Mouse (Mus musculus): ENCODE results near the gene Gm28048. TPM values are rescaled to one million over a fixed set of nuclear protein-coding genes. Genes with fewer than 3 reads are reported as not detected.

The Gm28048 gene
- polyA plus RNA-seq, 1 experiment from 2014 or later: 14.5 TPM

- no peak for ATAC-seq (ENCODE audit: insufficient read depth, low FRiP score)
- Histone ChIP-seq H3K9me3 (replicated peaks; ENCODE audit: control insufficient read depth, low read length) (no peaks in the 10 kb centered on the region), H3K36me3 (ENCODE audit: control insufficient read depth, insufficient read depth, low read length) (no peaks in the 10 kb centered on the region), H3K27me3 (ENCODE audit: control insufficient read depth, insufficient read depth, low read length) (no peaks in the 10 kb centered on the region), H3K4me3 (replicated peaks; ENCODE audit: low read length) (no peak overlapping the region), H3K9ac (ENCODE audit: low read length) (no peak overlapping the region), H3K4me1 (ENCODE audit: control insufficient read depth, insufficient read depth, low read length) (peaks cover 37% of the 10 kb centered on the region), H3K27ac (ENCODE audit: low read length) (no peak overlapping the region), H3K4me2 (ENCODE audit: low read depth, low read length) (no peak overlapping the region)
- WGBS: 71% methylated on average over 4 of the region's 4 CpGs
Measured at GRCm38 (mm10) chr11:22850077-22850476, 131.8 kb downstream of the Gm28048 start.

GRCm38 (mm10) chr11:22848649-22849195 is 133.2 kb downstream of the Gm28048 start:
- Histone ChIP-seq H3K36me3 (ENCODE audit: control insufficient read depth, insufficient read depth, low read length) (no peaks in the 10 kb centered on the region), H3K27me3 (ENCODE audit: control insufficient read depth, insufficient read depth, low read length) (no peaks in the 10 kb centered on the region), H3K9me3 (replicated peaks; ENCODE audit: control insufficient read depth, low read length) (no peaks in the 10 kb centered on the region), H3K27ac (ENCODE audit: low read length) (peak overlapping the region; percentile 59; the same call in 1 of the 2 replicates), H3K4me1 (ENCODE audit: control insufficient read depth, insufficient read depth, low read length) (peaks cover 43% of the 10 kb centered on the region), H3K4me2 (ENCODE audit: low read depth, low read length) (no peak overlapping the region), H3K9ac (ENCODE audit: low read length) (no peak overlapping the region), H3K4me3 (replicated peaks; ENCODE audit: low read length) (no peak overlapping the region)
- 70% methylated on average over 5 of the region's 5 CpGs for WGBS
- ATAC-seq (ENCODE audit: insufficient read depth, low FRiP score): no peak

- H3K27me3 ChIP-seq (ENCODE audit: control insufficient read depth, insufficient read depth, low read length): no peaks in the 10 kb centered on the region
- H3K4me1 ChIP-seq (ENCODE audit: control insufficient read depth, insufficient read depth, low read length): peaks cover 43% of the 10 kb centered on the region
- H3K27ac ChIP-seq (ENCODE audit: low read length): peak overlapping the region; percentile 59
- no peaks in the 10 kb centered on the region for H3K36me3 ChIP-seq (ENCODE audit: control insufficient read depth, insufficient read depth, low read length)
- H3K4me2 ChIP-seq (ENCODE audit: low read depth, low read length): no peak overlapping the region
- no peak overlapping the region for H3K4me3 ChIP-seq (replicated peaks; ENCODE audit: low read length)
- no peak for ATAC-seq (ENCODE audit: insufficient read depth, low FRiP score)
- WGBS: 36% methylated on average over 8 of the region's 8 CpGs
- H3K9ac ChIP-seq (ENCODE audit: low read length): no peak overlapping the region
- H3K9me3 ChIP-seq (replicated peaks; ENCODE audit: control insufficient read depth, low read length): no peaks in the 10 kb centered on the region
Measured at GRCm38 (mm10) chr11:22847732-22848648, 133.9 kb downstream of the Gm28048 start.

DNA sequence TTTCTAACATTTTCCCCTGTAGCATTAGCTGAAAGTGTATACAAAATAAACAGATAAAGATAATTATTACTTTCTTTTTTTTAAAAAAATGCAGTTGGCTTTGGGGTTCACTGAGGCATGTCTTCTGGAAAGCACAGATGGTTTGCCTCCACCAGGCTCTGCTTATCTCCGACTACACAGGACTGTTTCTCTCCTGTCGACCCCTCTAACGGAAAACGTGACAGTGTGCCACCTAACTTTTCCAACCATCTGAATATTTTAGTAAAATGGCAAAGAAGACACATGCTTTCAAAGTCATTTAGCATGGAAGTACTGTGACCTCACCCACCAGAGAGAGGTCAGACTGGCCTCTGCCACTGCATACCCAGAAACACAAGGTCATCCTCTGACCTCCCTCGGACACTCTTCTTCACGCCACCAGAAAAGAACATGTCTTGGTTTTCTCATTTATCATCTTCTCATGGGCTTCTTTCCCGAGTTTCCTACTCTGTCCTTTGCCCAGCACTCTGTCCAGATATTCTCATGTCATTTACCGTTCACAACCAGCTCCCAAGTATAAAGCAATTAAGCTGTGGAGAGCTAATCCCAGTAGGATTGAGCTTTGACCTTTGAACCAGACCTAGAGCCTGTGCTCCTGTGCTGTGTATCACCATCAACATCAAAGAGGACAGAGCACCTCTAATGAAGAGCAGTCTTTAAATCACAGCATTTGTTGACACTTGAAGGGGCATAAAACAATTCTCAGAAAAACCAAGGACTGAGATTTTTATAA is 134.7 kb downstream of the Gm28048 start:
- peaks cover 40% of the 10 kb centered on the region for H3K4me1 ChIP-seq (ENCODE audit: control insufficient read depth, insufficient read depth, low read length)
- no peaks in the 10 kb centered on the region for H3K27me3 ChIP-seq (ENCODE audit: control insufficient read depth, insufficient read depth, low read length)
- ATAC-seq (ENCODE audit: insufficient read depth, low FRiP score): no peak
- WGBS: 58% methylated on average over 8 of the region's 8 CpGs
- no peak overlapping the region for H3K9ac ChIP-seq (ENCODE audit: low read length)
- no peak overlapping the region for H3K27ac ChIP-seq (ENCODE audit: low read length)
- no peak overlapping the region for H3K4me3 ChIP-seq (replicated peaks; ENCODE audit: low read length)
- no peaks in the 10 kb centered on the region for H3K9me3 ChIP-seq (replicated peaks; ENCODE audit: control insufficient read depth, low read length)
- H3K4me2 ChIP-seq (ENCODE audit: low read depth, low read length): no peak overlapping the region
- H3K36me3 ChIP-seq (ENCODE audit: control insufficient read depth, insufficient read depth, low read length): no peaks in the 10 kb centered on the region

DNA sequence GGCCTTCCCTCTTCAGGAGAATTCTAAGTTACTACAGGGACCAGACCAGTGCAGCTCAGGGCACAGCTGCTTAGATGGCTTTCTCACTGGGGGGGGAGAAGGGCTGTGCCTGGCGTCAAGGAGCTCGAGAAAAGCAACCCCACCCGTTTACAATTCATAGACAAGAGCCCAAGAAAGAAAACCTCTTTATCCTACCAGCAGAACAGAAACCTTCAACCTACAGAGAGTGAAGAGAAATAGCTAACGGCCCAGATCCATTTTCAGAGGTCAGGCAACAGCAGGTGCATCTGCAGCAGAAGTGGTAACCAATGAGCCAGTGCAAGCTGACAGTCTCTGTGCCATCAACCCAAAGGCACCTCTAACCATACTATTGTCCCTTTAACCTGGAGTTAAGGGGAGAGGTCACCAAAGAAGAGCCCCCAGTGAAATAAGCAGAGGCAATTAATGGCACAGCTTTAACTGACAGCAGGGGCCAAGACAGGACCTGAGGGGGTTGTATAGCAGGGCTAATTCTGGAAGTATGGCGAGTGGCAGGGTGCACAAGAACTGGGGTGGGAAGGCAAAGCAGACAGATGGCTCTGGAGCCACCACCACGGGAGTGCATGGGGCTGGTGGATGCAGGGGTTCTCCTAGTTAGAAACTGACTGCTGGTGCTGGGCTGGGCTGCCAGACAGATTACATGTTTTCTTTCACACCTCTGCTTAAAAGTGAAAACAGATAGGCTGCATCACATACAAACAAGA is 135.6 kb downstream of the Gm28048 start:
- no peak overlapping the region for H3K27ac ChIP-seq (ENCODE audit: low read length)
- H3K27me3 ChIP-seq (ENCODE audit: control insufficient read depth, insufficient read depth, low read length): no peaks in the 10 kb centered on the region
- no peaks in the 10 kb centered on the region for H3K36me3 ChIP-seq (ENCODE audit: control insufficient read depth, insufficient read depth, low read length)
- H3K4me2 ChIP-seq (ENCODE audit: low read depth, low read length): no peak overlapping the region
- H3K9me3 ChIP-seq (replicated peaks; ENCODE audit: control insufficient read depth, low read length): no peaks in the 10 kb centered on the region
- no peak overlapping the region for H3K9ac ChIP-seq (ENCODE audit: low read length)
- ATAC-seq (ENCODE audit: insufficient read depth, low FRiP score): no peak
- WGBS: 48% methylated on average over 6 of the region's 6 CpGs
- H3K4me3 ChIP-seq (replicated peaks; ENCODE audit: low read length): no peak overlapping the region
- H3K4me1 ChIP-seq (ENCODE audit: control insufficient read depth, insufficient read depth, low read length): peaks cover 38% of the 10 kb centered on the region

GRCm38 (mm10) chr11:22844754-22845718 is 136.9 kb downstream of the Gm28048 start:
- H3K9me3 ChIP-seq (replicated peaks; ENCODE audit: control insufficient read depth, low read length): no peaks in the 10 kb centered on the region
- no peak overlapping the region for H3K4me3 ChIP-seq (replicated peaks; ENCODE audit: low read length)
- peaks cover 31% of the 10 kb centered on the region for H3K4me1 ChIP-seq (ENCODE audit: control insufficient read depth, insufficient read depth, low read length)
- no peak overlapping the region for H3K27ac ChIP-seq (ENCODE audit: low read length)
- no peaks in the 10 kb centered on the region for H3K36me3 ChIP-seq (ENCODE audit: control insufficient read depth, insufficient read depth, low read length)
- no peak for ATAC-seq (ENCODE audit: insufficient read depth, low FRiP score)
- no peak overlapping the region for H3K4me2 ChIP-seq (ENCODE audit: low read depth, low read length)
- WGBS: 66% methylated on average over 4 of the region's 4 CpGs
- no peak overlapping the region for H3K9ac ChIP-seq (ENCODE audit: low read length)
- no peaks in the 10 kb centered on the region for H3K27me3 ChIP-seq (ENCODE audit: control insufficient read depth, insufficient read depth, low read length)

- Histone ChIP-seq H3K4me2 (ENCODE audit: low read depth, low read length) (no peak overlapping the region), H3K9me3 (replicated peaks; ENCODE audit: control insufficient read depth, low read length) (no peaks in the 10 kb centered on the region), H3K9ac (ENCODE audit: low read length) (no peak overlapping the region), H3K27me3 (ENCODE audit: control insufficient read depth, insufficient read depth, low read length) (no peaks in the 10 kb centered on the region), H3K4me3 (replicated peaks; ENCODE audit: low read length) (no peak overlapping the region), H3K27ac (ENCODE audit: low read length) (no peak overlapping the region), H3K4me1 (ENCODE audit: control insufficient read depth, insufficient read depth, low read length) (0 out of 2 replicates have a peak, but pooled peaks cover 6% of the 10 kb centered on the region), H3K36me3 (ENCODE audit: control insufficient read depth, insufficient read depth, low read length) (0 out of 2 replicates have a peak, but pooled peaks cover 3% of the 10 kb centered on the region)
- ATAC-seq (ENCODE audit: insufficient read depth, low FRiP score): no peak
- WGBS: 70% methylated on average over 3 of the region's 3 CpGs
Measured at GRCm38 (mm10) chr11:22839456-22839855, 142.4 kb downstream of the Gm28048 start.

- Histone ChIP-seq H3K9me3 (replicated peaks; ENCODE audit: control insufficient read depth, low read length) (no peaks in the 10 kb centered on the region), H3K27ac (ENCODE audit: low read length) (no peak overlapping the region), H3K27me3 (ENCODE audit: control insufficient read depth, insufficient read depth, low read length) (no peaks in the 10 kb centered on the region), H3K4me3 (replicated peaks; ENCODE audit: low read length) (no peak overlapping the region), H3K36me3 (ENCODE audit: control insufficient read depth, insufficient read depth, low read length) (0 out of 2 replicates have a peak, but pooled peaks cover 3% of the 10 kb centered on the region), H3K9ac (ENCODE audit: low read length) (no peak overlapping the region), H3K4me1 (ENCODE audit: control insufficient read depth, insufficient read depth, low read length) (no peaks in the 10 kb centered on the region), H3K4me2 (ENCODE audit: low read depth, low read length) (no peak overlapping the region)
- no peak for ATAC-seq (ENCODE audit: insufficient read depth, low FRiP score)
- whole genome bisulfite sequencing: 68% methylated on average over 1 of the region's 1 CpGs
Measured at GRCm38 (mm10) chr11:22838361-22838760, 143.5 kb downstream of the Gm28048 start.

All from stomach, embryonic 16.5 days (tissue).